Mouse (Mus musculus) ovary, adult 10 weeks (tissue): ENCODE data around the gene Rpl35. TPM values are rescaled to one million over a fixed set of nuclear protein-coding genes. Genes with fewer than 3 reads are reported as not detected.

Experiments used
- polyA plus RNA-seq: library from polyadenylated mRNA; stranded (reverse); fragments of 350-450 nt; fragmentation: Illumina TruSeq; extraction: RNeasy Lipid Tissue Mini Kit (QIAGEN cat#74804); gene quantifications from one replicate; pipeline ENCODE4 v1.2.3, GENCODE M21; 2014

The Rpl35 gene
- 137 TPM for polyA plus RNA-seq

DNA sequence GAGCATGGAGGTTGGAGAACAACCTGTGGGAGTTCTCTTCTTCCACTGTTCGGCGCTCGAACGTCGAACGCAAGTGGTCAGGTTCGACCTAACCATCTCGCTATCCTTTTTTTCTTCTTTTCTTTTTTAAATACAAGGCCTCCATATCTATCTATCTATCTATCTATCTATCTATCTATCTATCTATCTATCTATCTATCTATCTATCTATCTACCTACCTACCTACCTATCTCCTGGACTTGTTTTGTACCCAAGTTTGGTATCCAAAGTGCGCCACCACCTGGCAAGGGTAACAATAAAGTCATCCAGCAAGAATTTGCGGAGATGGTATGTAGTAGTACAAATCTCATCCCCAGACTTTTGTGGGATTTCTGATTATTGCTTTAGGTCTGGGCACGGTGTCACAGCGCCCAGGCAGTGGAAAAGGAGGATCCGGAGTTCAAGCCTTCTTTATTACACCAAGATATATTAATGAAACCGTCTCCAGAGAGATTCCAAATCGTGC is at the start of gene Rpl35:
Rpl35 (minus strand) TSS at position 51 of the 506 bp plus-strand sequence.

GRCm38 (mm10) chr2:39004880-39005435 is 466 bp downstream of the Rpl35 start, which contains the start of gene Arpc5l:
Gene Arpc5l (plus strand): TSS chr2:39005348.

GRCm38 (mm10) chr2:38997386-38998374 is 7.7 kb downstream of the Rpl35 start, which contains the start of gene Wdr38:
Gene Wdr38 (plus strand): TSS chr2:38997476.

Other genes starting within 250 kb of the Rpl35 start
- 7.7 TPM for gene Nr6a1, start 77.9 kb downstream of the Rpl35 start, polyA plus RNA-seq
- gene Olfml2a, start 73.6 kb downstream of the Rpl35 start, polyA plus RNA-seq, result 28.1 TPM
- gene Wdr38, start 8.1 kb downstream of the Rpl35 start, polyA plus RNA-seq, result not detected
- gene Arpc5l, start 276 bp downstream of the Rpl35 start, polyA plus RNA-seq, result 174 TPM
- 33.5 TPM for gene Golga1, start 59.9 kb upstream of the Rpl35 start, polyA plus RNA-seq
- 27.9 TPM for gene Scai, start 185.1 kb upstream of the Rpl35 start, polyA plus RNA-seq
- gene Ppp6c, start 220.8 kb upstream of the Rpl35 start, polyA plus RNA-seq, result 178 TPM